Mouse (Mus musculus) 3134 (cell line): ENCODE measurements around the gene Gmps.
A peak's percentile ranks its signal among the peaks of the same experiment; 100 is the strongest.

ENCODE experiments used
- DNase-seq: peaks from one replicate; pipeline ENCODE4 v3.0.0-alpha.2; 2011; ENCODE audit warnings: low spot score; ENCODE audit not compliant: insufficient read length; ENCODE audit errors: extremely low read depth

The Gmps gene

DNA sequence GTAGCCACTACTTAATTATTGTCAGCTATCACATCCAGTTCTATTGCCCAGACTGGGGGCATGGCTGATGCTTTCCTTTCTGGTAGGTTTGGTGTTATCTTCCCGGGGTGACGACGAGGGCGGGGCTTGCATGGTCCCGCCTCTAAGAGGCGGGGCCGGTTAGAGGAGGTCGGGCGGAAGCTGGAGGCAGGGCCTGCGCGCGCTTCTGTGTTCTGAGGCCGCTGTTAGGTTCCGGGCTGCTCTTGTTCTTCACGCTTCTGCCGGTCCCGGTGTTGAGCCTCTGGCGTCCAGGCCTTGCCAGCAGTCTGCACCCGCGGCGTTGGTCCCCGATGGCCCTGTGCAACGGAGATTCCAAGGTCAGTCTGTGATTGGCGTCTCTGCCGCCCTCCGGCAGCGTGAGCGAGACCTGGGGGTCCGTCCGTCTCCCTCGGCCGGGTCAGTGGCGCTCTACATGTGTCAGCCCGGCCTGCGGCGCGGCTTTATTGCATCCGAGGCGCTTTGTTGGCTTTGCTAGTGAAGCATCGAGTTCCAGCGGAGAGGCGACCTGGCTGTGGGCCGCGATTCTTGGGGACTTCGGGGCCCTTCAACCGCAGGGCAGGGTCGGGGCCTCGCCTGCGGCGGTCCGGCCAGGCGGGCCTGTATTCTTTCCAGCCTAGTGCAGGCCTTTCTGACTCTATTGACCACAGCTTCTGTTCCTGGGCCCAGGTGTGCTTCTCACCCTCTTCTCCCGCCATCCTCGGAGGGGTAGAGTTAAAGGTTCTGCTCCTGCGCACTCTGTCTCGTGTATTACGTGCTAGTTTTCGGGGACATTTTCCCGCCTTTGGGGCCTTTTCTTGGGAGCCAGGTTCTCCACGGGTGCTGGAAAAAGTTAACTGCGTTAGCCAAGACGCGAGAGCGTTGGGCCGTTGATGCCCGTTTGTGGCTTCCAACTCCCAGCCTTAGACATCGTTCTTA is at the start of gene Gmps:
Gmps (plus strand) TSS at position 152 of the 954 bp plus-strand sequence.
- DNase-seq: peak; percentile 95

GRCm38 (mm10) chr3:63928878-63929859 is 46.7 kb upstream of the Gmps start, which contains the start of gene E130311K13Rik:
E130311K13Rik (minus strand) TSS chr3:63929472.
- DNase-seq: peak; percentile 92

- DNase-seq: no peak
These were observed 37.0 kb upstream of the Gmps start for GRCm38 (mm10) chr3:63938928-63939327.

DNA sequence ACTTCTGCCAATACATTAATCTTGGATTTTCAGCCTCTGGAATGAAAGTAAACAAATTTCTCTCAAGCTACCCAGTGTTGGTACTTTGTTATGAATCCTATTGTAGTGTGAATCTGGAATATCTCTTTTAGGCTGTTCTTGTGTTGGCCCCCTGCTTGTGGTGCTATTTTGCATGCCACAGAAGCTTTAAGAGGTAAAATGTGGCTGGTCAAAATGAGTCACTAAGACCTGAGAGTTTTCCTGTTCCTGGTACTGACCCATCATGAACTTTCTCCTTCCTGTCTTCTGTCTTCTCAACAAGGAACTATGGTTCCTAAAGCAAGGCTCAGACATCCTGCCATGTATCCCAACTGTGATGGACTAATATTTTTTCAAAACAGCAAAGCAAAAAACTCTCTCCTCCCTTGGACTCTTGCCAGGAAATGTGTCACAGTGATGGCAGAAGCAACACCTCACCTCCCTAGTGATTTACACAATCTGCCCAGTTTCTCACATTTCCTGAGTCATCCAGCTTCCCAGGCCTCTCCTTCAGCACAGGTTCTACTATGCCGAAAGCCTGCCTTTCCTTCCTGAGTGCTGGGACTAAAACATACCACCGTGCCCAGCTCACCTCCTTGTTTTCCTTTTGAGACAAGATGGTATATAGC is 34.6 kb upstream of the Gmps start:
- DNase-seq: peak; percentile 48

- DNase-seq: no peak
These were observed 26.1 kb upstream of the Gmps start for GRCm38 (mm10) chr3:63949837-63950236.

DNA sequence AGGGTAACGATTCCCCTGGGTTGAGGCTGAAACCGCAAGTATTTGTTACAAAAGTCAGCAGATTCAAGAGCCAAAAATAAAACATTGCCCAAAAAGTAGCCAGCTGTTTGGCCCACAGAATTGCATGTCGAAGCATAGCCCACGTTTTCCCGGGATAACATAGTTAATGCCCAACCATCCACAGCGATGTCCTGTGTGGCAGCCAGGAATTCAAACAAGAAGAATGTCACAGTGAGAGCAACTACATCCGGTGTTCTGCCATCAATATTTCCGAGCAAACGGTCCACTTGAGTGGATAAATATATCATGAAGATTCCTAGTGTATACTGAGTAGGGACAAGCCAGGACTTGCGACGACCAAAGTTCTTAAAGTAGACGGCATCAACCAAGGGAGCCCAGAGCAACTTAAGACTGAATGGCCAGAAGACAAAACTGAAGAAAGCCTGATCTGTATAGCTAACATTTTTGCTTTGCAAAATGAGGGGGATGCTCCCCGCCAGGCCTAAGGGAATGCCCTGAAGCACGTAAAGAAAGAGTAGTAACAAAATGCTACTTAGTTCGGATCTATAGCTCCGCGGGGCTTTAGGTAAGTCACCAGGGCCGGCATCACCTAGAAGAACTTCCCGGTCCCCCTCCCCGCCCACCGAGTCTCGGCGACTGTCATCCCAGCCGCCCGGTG is 12.3 kb upstream of the Gmps start:
- peak; percentile 11 for DNase-seq

DNA sequence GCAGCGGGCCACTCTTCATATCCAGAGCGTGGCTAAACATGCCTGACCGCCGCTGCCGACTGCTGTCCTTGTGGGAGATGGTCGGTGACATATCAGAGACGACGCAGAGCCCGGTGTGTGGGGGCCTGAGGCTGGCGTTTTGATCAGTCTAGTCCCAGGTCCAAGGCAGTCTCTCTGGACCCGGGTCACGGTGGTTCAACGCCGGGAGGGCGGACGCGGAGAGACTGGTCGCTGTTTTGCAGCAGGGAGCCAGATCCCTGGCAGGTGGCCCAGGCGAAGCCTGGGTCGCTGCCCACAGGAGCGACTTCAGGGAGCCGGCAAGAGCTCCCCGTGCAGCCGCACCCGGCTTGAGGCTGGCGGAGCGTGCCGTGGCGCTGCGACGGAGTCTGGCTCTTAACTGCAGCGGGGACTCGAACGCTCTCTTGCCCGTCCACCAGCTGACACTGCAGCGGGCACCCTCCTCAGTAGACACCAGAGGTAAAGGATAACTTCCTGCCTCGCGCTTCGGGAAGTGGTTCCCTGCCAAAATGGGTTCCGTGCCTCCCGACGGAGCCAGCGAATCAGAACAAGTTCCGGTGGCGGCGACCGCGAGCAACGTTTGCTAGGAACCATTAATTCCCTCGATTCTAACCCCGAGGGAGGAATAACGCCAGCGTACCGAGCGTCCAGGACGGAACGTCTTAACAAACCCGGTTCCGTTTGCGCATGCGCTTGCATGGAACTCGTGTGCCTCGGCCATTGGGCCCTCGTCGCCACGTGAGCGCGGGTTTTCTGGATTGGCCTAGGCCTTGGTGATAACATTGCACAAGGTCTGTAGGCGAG is 11.6 kb upstream of the Gmps start, which contains the start of gene Slc33a1:
Slc33a1 (minus strand) TSS at position 669 of the 822 bp plus-strand sequence.
- peak; percentile 98 for DNase-seq

- no peak for DNase-seq
These were observed 11.0 kb upstream of the Gmps start for GRCm38 (mm10) chr3:63964922-63965249.

GRCm38 (mm10) chr3:63965929-63966328 is 10.0 kb upstream of the Gmps start:
- no peak for DNase-seq

DNA sequence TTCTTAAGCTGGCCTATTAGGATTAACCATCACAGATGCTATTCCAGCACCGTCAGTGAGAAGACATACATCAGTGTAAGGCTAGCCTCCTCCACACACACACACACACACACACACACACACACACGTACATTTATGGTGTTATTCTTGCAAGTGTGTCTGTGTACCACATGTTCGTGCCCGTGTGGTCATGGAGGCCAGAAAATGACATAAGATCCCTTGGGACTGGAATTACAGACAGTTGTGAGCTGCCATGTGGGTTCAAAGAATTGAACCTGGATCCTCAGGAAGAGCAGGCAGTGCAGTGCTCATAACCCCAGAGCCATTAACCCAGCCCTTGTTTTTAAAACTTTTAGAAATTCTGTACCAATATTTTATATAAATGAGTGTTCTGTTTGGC is 2.0 kb downstream of the Gmps start:
- DNase-seq: no peak

DNA sequence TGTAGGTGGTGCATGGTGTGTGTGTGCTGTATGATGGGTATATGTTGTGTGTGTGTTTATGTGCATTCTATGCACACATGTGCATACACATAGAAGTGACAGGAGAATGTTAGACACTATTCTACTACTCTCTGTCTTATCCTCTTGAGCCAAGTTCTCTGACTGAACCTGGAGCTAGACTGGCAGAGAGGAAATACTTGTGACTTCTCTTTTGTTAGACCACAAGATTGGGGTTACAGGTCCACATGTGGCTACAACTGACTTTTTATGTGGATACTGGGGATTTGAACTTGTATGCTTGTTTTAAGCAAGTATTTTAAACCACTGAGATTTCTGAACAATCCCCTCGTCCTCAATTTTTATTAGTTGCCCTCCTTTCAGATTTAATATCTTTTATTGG is 10.8 kb downstream of the Gmps start:
- DNase-seq: no peak

- DNase-seq: no peak
These were observed 13.0 kb downstream of the Gmps start for GRCm38 (mm10) chr3:63988722-63989440.

DNA sequence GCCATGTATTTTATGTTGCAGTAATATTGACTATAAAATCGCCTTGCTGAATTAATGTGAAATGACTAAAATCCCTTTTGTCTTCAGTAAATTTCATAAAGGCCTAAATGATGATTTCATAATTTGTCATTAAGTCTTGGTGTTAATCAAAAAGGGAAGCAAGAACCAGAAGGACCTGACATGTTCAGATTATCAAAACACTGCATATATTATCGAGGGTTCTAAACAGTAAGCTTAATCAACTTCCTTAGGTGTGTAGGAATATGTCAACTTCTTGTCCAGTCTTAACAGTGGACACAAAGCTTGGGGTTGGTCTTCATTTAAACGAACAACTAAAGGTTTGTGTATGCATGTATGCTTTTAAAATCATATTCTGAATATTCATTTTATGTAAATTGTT is 45.5 kb downstream of the Gmps start:
- DNase-seq: no peak

- DNase-seq: no peak
These were observed 46.0 kb downstream of the Gmps start for GRCm38 (mm10) chr3:64021867-64022266.

DNA sequence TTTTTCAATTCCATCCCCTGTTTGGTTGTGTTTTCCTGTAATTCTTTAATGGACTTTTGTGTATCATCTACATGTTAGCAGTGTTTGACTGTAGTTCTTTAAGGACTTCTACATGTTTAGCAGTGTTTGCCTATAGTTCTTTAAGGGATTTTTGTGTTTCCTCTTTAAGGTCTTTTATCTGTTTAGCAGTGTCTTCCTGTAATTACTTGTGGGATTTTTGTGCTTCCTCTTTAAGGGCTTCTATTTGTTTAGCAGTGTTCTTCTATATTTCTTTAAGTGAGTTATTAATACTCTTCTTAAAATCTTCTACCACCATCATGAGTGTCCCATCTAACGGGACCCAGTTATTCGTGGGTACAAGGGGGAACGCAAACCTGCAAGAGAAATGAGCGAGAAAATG is 53.9 kb downstream of the Gmps start:
- no peak for DNase-seq

DNA sequence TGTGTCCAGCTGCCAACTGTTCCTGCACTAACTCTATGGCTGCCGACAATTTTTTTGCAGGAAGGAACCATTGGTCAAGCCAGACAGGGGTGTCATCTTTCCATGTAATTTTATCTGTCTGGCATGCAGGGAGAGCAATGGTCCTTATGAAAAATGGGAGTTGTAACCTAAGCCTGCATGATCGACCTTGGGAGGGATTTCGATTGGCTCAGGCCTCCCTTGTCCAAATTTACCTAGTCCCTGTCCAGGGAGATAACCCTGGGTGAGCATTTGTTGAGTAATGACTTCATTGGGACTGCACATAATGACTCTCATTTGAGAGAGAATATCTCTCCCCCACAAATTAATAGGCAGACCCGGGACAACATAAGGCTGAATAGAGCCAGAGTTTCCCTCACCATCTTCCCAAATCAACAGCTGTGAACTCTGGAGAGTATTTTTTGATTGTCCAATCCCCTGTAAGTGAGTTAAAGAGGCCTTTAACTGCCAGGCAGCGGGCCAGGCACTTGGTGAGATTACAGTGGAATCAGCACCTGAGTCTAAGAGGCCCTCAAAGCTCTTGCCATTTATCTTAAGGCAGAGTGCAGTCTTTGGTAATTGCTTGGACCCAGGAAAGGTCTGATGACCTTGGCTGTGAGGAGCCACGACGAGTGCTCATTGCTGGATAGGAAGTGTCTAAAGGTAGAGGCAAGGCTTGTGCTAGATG is 62.4 kb downstream of the Gmps start:
- DNase-seq: no peak

- DNase-seq: peak; percentile 11
These were observed 64.2 kb downstream of the Gmps start for GRCm38 (mm10) chr3:64039818-64040784.
